Mouse (Mus musculus) layer of hippocampus, postnatal 36 days (tissue): ENCODE measurements around the gene Rps27. TPM values are rescaled to one million over a fixed set of nuclear protein-coding genes. Genes with fewer than 3 reads are reported as not detected.
"Not testable (repeated sequence)": the region's sequence is repeated elsewhere in the genome, so short reads cannot be mapped to it uniquely, and the experiment has no call there.

Experiments used
- DNase-seq, 2 experiments: peaks; one replicate each; pipeline ENCODE4 v3.0.0; 2022
- total RNA-seq, 2 experiments: library from RNA; stranded (reverse); gene quantifications; 2 replicates each; pipeline ENCODE4 v1.2.3; 2021

The Rps27 gene
- total RNA-seq, result 100 to 1,000 TPM; 928 to 941 TPM

- peak; percentile 90 to 92 for DNase-seq
These were observed at the start of gene Rps27, which contains the start of gene Rab13 for GRCm38 (mm10) chr3:90213377-90213866. Gene Rps27 (minus strand): TSS chr3:90213651. Gene Rab13 (plus strand): TSS chr3:90213695.

- DNase-seq, result no peak
These were observed 45.1 kb upstream of the Rps27 start for GRCm38 (mm10) chr3:90258521-90258920.

- DNase-seq, result no peak
These were observed 43.5 kb upstream of the Rps27 start for GRCm38 (mm10) chr3:90256731-90257530.

- DNase-seq, result no peak
These were observed 42.4 kb upstream of the Rps27 start for GRCm38 (mm10) chr3:90255784-90256353.

- DNase-seq, result no peak
These were observed 41.7 kb upstream of the Rps27 start for GRCm38 (mm10) chr3:90255194-90255565.

- DNase-seq, result no peak
These were observed 41.2 kb upstream of the Rps27 start for GRCm38 (mm10) chr3:90254419-90255193.

- DNase-seq, result peak; percentile 96 to 98
These were observed 40.4 kb upstream of the Rps27 start, which contains the start of gene Crtc2 for GRCm38 (mm10) chr3:90253653-90254418. Gene Crtc2 (plus strand): TSS chr3:90254163.

GRCm38 (mm10) chr3:90253174-90253573 is 39.7 kb upstream of the Rps27 start:
- DNase-seq, result not testable (repeated sequence)

GRCm38 (mm10) chr3:90252659-90253058 is 39.2 kb upstream of the Rps27 start:
- not testable (repeated sequence) for DNase-seq

GRCm38 (mm10) chr3:90251731-90252226 is 38.3 kb upstream of the Rps27 start:
- not testable (repeated sequence) for DNase-seq

GRCm38 (mm10) chr3:90250791-90251190 is 37.3 kb upstream of the Rps27 start:
- DNase-seq, result no peak

GRCm38 (mm10) chr3:90248746-90249100 is 35.3 kb upstream of the Rps27 start:
- DNase-seq, result no peak

GRCm38 (mm10) chr3:90247960-90248745 is 34.7 kb upstream of the Rps27 start, which contains the start of gene Slc39a1:
Gene Slc39a1 (plus strand): TSS chr3:90248172.
- DNase-seq, result peak; percentile 90 to 91

- DNase-seq, result no peak
These were observed 34.1 kb upstream of the Rps27 start for GRCm38 (mm10) chr3:90247630-90247959.

GRCm38 (mm10) chr3:90245406-90245805 is 32.0 kb upstream of the Rps27 start:
- DNase-seq, result no peak

- DNase-seq, result no peak
These were observed 29.7 kb upstream of the Rps27 start, which contains the start of gene Creb3l4 for GRCm38 (mm10) chr3:90242984-90243775. Gene Creb3l4 (minus strand): TSS chr3:90243512.

- DNase-seq, result no peak
These were observed 28.4 kb upstream of the Rps27 start for GRCm38 (mm10) chr3:90241669-90242358.

- no peak for DNase-seq
These were observed 27.8 kb upstream of the Rps27 start for GRCm38 (mm10) chr3:90241251-90241650.

GRCm38 (mm10) chr3:90231507-90232333 is 18.3 kb upstream of the Rps27 start, which contains the start of gene Jtb:
Gene Jtb (plus strand): TSS chr3:90231597.
- DNase-seq, result peak; percentile 95
